Mouse (Mus musculus): ENCODE data around the gene Cln6. TPM values are rescaled to one million over a fixed set of nuclear protein-coding genes. Genes with fewer than 3 reads are reported as not detected.
A peak's percentile ranks its signal among the peaks of the same experiment; 100 is the strongest.
"Not testable (repeated sequence)": the region's sequence is repeated elsewhere in the genome, so short reads cannot be mapped to it uniquely, and the experiment has no call there.

The Cln6 gene
- polyA plus RNA-seq, 1 experiment from 2014 or later: 5.7 TPM

DNA sequence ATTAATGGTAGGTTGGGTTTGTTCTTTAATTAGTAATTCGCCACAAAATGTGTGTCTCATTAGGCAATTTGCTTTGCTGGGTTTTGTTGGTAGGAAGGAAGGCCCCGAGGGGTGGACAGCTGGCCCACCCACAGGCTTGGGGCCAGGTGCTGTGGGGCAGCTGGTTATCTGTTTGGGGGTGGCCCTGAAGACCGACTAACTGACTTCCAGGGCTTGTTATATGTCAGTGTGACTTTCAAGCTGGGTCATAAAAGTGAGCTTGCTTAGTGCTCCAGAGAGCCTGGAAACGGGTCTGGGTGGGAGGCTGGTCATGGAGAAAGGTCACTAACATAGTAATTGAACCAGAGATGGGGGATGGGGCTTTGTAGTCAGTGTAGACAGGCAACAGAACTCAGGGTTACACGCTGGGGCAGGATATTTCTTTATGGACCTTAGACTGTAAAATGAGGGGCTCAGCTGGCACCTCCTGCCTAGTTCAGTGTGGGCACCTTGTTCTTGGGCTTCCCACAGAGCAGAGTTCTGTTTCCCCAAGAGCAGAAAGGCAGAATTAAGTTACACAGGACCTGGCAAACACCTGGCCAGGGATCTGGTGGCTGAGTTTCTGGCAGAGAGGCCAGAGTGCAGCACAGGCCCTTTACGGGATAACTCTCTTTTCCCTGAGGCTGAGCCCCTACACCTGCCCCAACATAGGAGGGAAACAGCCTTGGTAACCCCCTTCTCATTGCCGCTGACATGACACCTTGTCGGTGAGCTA, 19.9 kb downstream of the Cln6 start:
- Histone ChIP-seq H3K36me3 (no peaks in the 10 kb centered on the region), H3K27me3 (replicated peaks) (no peaks in the 10 kb centered on the region), H3K9me3 (replicated peaks) (no peaks in the 10 kb centered on the region), H3K4me2 (peak overlapping the region; percentile 42), H3K27ac (replicated peaks) (peak overlapping the region; percentile 57), H3K9ac (replicated peaks) (no peak overlapping the region), H3K4me1 (peaks cover 23% of the 10 kb centered on the region), H3K4me3 (replicated peaks) (no peak overlapping the region)
- peak; percentile 28; the same call in 1 of the 2 replicates for ATAC-seq (ENCODE audit: low FRiP score)
- WGBS: 32% methylated on average over 8 of the region's 8 CpGs

DNA sequence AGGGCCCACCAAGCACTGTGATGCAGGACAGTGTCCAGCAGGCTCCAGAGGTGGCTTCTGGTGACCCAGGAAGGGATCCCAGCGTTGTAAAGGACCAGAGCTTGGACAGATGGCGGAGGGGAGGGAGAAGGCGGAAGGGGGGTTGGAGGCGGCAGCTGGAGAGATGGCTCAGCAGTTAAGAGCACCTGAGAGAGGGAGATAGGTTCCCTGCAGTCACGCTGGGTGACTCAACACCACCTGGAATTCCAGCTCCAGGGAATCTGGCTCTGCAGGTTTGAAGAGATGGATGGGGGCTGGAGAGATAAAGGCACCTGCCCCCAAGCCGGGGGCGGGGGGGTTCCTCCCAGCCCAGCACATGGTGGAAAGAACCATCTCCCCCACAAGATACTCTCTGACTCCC, 21.5 kb downstream of the Cln6 start:
- not testable (repeated sequence) for H3K9me3 ChIP-seq (replicated peaks); H3K27me3 ChIP-seq (replicated peaks); H3K4me2 ChIP-seq; H3K36me3 ChIP-seq; H3K9ac ChIP-seq (replicated peaks); ATAC-seq (ENCODE audit: low FRiP score); H3K4me3 ChIP-seq (replicated peaks); H3K27ac ChIP-seq (replicated peaks)
- 59% methylated on average over 7 of the region's 7 CpGs for WGBS
- peaks cover 23% of the 10 kb centered on the region for H3K4me1 ChIP-seq

DNA sequence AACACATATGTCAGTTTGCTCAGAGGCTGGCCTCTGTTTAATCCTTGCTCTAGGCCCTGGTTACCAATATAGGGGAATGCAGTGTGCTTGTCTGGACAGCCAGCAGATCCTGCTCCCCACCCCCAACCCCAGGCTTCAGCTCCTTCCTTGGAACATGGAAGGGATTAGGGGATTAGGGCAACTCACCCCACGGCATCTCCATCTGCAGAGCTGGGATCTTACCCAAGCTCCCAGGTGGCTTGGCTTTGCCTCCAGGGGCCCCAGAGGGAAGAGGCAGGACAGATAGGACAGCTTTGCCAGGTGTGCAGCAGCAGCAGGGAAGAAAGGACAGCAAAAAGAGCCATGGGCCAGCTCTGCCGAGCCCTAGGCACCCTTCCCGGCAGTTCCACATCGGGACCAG, 22.3 kb downstream of the Cln6 start:
- ATAC-seq (ENCODE audit: low FRiP score): no peak
- WGBS: 80% methylated on average over 4 of the region's 4 CpGs

DNA sequence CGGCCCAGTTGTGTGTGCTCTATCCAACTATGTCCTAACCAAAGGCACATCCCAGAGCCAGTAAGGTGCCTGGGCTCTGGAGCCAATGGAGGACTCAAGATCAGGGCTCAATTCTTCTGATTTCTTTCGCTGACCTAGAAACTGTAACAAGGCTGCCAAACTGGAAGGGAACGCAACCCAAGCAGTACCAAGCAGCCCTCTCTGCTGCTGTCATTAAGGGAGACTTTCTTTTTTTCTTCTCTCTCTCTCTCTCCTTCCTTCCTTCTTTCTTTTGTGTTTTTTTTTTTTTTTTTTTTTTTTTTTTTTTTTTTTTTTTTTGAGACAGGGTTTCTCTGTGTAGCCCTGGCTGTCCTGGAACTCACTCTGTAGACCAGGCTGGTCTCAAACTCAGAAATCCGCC, 30.7 kb downstream of the Cln6 start:
- not testable (repeated sequence) for H3K4me3 ChIP-seq (replicated peaks); H3K9me3 ChIP-seq (replicated peaks); H3K9ac ChIP-seq (replicated peaks); H3K4me1 ChIP-seq; H3K27ac ChIP-seq (replicated peaks); H3K36me3 ChIP-seq; ATAC-seq (ENCODE audit: low FRiP score); H3K4me2 ChIP-seq; H3K27me3 ChIP-seq (replicated peaks)
- WGBS: 93% methylated on average over 4 of the region's 4 CpGs

More for the DNA sequence above, 22.3 kb downstream of the Cln6 start:
- peaks cover 23% of the 10 kb centered on the region for H3K4me1 ChIP-seq
- H3K4me2 ChIP-seq: no peak overlapping the region
- H3K4me3 ChIP-seq (replicated peaks): no peak overlapping the region
- no peak overlapping the region for H3K9ac ChIP-seq (replicated peaks)
- H3K9me3 ChIP-seq (replicated peaks): no peaks in the 10 kb centered on the region
- no peak overlapping the region for H3K27ac ChIP-seq (replicated peaks)
- H3K27me3 ChIP-seq (replicated peaks): no peaks in the 10 kb centered on the region
- H3K36me3 ChIP-seq: no peaks in the 10 kb centered on the region

DNA sequence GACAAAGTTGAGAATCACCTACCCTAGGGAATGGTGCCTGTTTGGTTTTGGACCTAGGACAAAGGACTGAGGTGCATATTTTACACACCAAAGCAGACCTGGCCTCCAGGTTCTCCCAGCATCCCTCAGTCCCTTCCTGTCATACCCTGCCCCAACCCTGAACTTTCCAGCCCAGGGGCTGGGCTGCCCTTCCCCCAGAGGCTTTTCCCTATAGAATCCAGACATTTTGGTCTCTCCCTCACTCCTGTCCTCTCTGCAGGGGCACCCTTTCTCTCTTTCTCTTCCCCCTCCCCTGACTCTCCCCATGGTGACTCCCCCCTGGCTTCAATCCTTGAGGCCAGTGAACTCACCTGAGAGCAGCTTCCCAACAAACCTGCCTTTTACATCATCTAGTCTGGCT, 32.1 kb downstream of the Cln6 start:
- Histone ChIP-seq H3K4me3 (replicated peaks) (no peak overlapping the region), H3K9ac (replicated peaks) (no peak overlapping the region), H3K36me3 (no peaks in the 10 kb centered on the region), H3K4me2 (no peak overlapping the region), H3K27ac (replicated peaks) (no peak overlapping the region), H3K9me3 (replicated peaks) (no peaks in the 10 kb centered on the region), H3K27me3 (replicated peaks) (no peaks in the 10 kb centered on the region), H3K4me1 (no peaks in the 10 kb centered on the region)
- ATAC-seq (ENCODE audit: low FRiP score): no peak

DNA sequence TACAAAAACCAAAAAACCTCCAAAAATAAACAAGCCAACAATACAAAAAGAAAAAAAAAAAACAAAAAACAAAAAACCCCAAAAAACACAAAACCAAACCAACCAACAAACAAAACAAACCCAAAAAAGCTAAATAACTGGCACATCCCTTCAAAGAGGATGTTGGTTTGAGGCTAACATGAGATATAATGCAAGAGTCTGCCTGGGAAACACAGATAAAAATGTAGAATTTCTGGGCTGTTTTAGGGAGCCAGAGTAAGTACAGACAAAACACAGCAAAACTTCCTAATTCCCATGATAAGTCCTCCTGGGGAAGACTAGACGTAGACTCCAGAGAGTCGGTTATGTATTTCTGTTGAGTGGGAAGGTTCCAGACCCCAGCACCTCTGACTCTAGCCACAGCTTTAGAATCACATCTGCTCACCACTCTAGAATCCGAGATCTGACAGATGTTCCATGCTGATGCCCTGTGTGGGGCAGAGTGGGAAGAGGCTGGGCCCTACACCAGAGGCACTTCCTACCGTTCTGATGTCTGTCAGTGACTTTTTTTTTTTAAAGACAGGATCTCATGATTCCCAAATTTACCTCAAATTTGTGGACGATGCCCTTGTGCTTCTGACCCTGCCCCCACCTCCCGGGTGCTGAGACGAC, 38.5 kb downstream of the Cln6 start:
- Histone ChIP-seq H3K4me2 (no peak overlapping the region), H3K4me3 (replicated peaks) (no peak overlapping the region), H3K9me3 (replicated peaks) (no peaks in the 10 kb centered on the region), H3K4me1 (no peaks in the 10 kb centered on the region), H3K36me3 (peaks cover 15% of the 10 kb centered on the region), H3K27ac (replicated peaks) (no peak overlapping the region), H3K9ac (replicated peaks) (no peak overlapping the region), H3K27me3 (replicated peaks) (no peaks in the 10 kb centered on the region)
- ATAC-seq (ENCODE audit: low FRiP score): no peak
- 91% methylated on average over 7 of the region's 7 CpGs for WGBS

DNA sequence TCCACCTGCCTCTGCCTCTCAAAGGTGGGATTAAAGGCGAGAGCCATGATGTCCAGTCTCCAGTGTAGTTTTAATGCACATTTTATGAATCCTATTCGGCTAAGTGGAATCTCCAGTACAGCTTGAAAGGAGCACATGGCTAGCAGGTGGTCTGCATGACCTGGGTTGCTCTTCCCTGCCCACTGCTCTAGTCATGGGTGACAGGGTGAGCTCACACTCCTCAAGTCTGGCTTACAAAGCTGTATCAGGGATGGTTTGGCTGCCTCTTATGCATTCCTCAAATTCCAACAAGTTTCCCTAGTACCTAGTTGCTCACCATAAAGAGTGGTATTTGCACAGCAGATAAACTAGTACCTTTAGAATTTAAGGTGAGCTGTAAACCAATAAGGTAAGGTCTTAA, 39.2 kb downstream of the Cln6 start:
- Histone ChIP-seq H3K9me3 (replicated peaks) (no peaks in the 10 kb centered on the region), H3K36me3 (peaks cover 20% of the 10 kb centered on the region), H3K27me3 (replicated peaks) (no peaks in the 10 kb centered on the region), H3K9ac (replicated peaks) (no peak overlapping the region), H3K4me1 (no peaks in the 10 kb centered on the region), H3K4me3 (replicated peaks) (no peak overlapping the region), H3K27ac (replicated peaks) (no peak overlapping the region), H3K4me2 (no peak overlapping the region)
- 94% methylated on average over 2 of the region's 2 CpGs for WGBS
- ATAC-seq (ENCODE audit: low FRiP score): no peak

DNA sequence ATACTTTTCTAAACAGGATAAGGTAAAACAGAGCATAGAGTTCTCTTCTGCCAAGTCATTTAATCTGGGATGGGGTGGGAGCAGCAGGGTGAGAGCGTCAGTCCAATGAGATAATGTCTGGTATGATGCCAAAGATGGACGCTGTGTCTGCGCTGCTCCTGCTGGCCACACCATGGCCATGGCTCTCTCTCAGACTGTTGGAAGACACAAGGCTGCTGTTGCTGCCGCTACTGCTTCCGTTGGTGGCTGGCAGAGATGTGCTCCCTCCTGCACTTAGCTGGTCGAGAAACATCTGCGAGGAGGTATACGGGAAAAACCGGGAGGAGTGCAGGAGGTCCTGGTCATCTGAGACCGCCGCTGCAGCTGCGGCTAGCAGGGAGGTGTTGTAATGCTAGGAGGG, 43.3 kb downstream of the Cln6 start:
- Histone ChIP-seq H3K9me3 (replicated peaks) (no peaks in the 10 kb centered on the region), H3K4me2 (no peak overlapping the region), H3K36me3 (peaks cover 41% of the 10 kb centered on the region), H3K27me3 (replicated peaks) (no peaks in the 10 kb centered on the region), H3K27ac (replicated peaks) (no peak overlapping the region), H3K4me3 (replicated peaks) (no peak overlapping the region), H3K4me1 (no peaks in the 10 kb centered on the region), H3K9ac (replicated peaks) (no peak overlapping the region)
- no peak for ATAC-seq (ENCODE audit: low FRiP score)
- WGBS: 79% methylated on average over 12 of the region's 12 CpGs

DNA sequence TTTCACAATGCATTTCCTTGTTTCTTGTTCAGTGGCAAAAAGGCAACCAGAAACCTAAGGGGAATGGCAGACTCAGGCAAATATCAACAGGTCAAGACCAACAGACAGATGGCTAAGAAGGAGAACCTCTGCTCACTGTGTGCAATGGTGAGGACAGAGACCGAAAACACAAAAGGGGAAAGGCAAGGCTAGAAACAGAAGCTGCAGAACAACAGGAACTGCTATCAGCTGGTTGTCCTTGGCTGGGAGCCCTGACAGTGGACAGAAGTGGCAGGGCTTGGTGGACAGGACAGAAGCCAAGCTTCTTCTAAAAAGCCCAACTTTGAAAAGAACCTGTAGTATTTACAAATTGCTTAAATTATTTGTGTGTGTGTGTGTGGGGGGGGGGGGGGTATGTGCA, 55.9 kb downstream of the Cln6 start:
- Histone ChIP-seq H3K4me3 (replicated peaks) (no peak overlapping the region), H3K9me3 (replicated peaks) (no peaks in the 10 kb centered on the region), H3K4me1 (no peaks in the 10 kb centered on the region), H3K4me2 (no peak overlapping the region), H3K27me3 (replicated peaks) (no peaks in the 10 kb centered on the region), H3K9ac (replicated peaks) (no peak overlapping the region), H3K27ac (replicated peaks) (no peak overlapping the region), H3K36me3 (peaks cover 26% of the 10 kb centered on the region)
- WGBS: 88% methylated on average over 1 of the region's 1 CpGs
- ATAC-seq (ENCODE audit: low FRiP score): no peak

Other genes with a start within 250 kb of the Cln6 start
- gene Itga11, start 161.0 kb upstream of the Cln6 start, polyA plus RNA-seq (2015; fragmentation: Nextera tagmentation; extraction: Ambion mirVana): 0.81 and 1.5 TPM in 2 replicates
- gene Fem1b, start 26.9 kb upstream of the Cln6 start, polyA plus RNA-seq (2015; fragmentation: Nextera tagmentation; extraction: Ambion mirVana): 39.8 and 45.4 TPM in 2 replicates
- gene Calml4, start 19.3 kb downstream of the Cln6 start, polyA plus RNA-seq (2015; fragmentation: Nextera tagmentation; extraction: Ambion mirVana): 7.1 and 21.3 TPM in 2 replicates
- 51.7 and 56.2 TPM in 2 replicates for gene Pias1, start 149.1 kb downstream of the Cln6 start, polyA plus RNA-seq (2015; fragmentation: Nextera tagmentation; extraction: Ambion mirVana)